Mouse (Mus musculus) erythroblast, embryonic 14.5 days (primary cell): ENCODE measurements around the gene Gab2.

ENCODE experiments used
- GATA1 ChIP-seq: IDR thresholded peaks from 2 replicates; pipeline ENCODE4 v1.6.1; 2012; ENCODE audit warnings: low read length, inconsistent platforms, mixed read lengths
- TAL1 ChIP-seq: IDR thresholded peaks from 3 replicates; pipeline ENCODE4 v1.6.1; 2012; ENCODE audit warnings: low read length, inconsistent platforms, mixed read lengths

GRCm38 (mm10) chr7:97083579-97083978 is 2.2 kb downstream of the Gab2 start:
- no peak for TF ChIP-seq TAL1
- TF ChIP-seq GATA1 = no peak
